Mouse (Mus musculus) kidney, postnatal 4 days (tissue): ENCODE results near the gene Dnah1.

ENCODE experiments used
- DNase-seq, 2 experiments: peaks; one replicate each; pipeline ENCODE4 v3.0.0; 2021; ENCODE audit warnings: mixed read lengths in 2 of 2

Dnah1 gene

GRCm38 (mm10) chr14:31323849-31324792 is at the start of gene Dnah1:
Gene Dnah1, minus strand, starts transcription at chr14:31323896.
- DNase-seq = peak; percentile 71 to 78

GRCm38 (mm10) chr14:31369377-31369776 is 45.7 kb upstream of the Dnah1 start:
- no peak for DNase-seq

- no peak for DNase-seq
Measured at GRCm38 (mm10) chr14:31367951-31368350, 44.3 kb upstream of the Dnah1 start.

- DNase-seq = peak; percentile 84 to 85
Measured at GRCm38 (mm10) chr14:31365350-31365749, 41.7 kb upstream of the Dnah1 start.

GRCm38 (mm10) chr14:31364589-31364988 is 40.9 kb upstream of the Dnah1 start:
- no peak for DNase-seq

GRCm38 (mm10) chr14:31362236-31362635 is 38.5 kb upstream of the Dnah1 start:
- DNase-seq = no peak

- no peak for DNase-seq
Measured at GRCm38 (mm10) chr14:31345367-31345766, 21.7 kb upstream of the Dnah1 start.

GRCm38 (mm10) chr14:31343241-31343640 is 19.5 kb upstream of the Dnah1 start:
- no peak for DNase-seq

GRCm38 (mm10) chr14:31337947-31338346 is 14.3 kb upstream of the Dnah1 start:
- no peak for DNase-seq

GRCm38 (mm10) chr14:31337406-31337805 is 13.7 kb upstream of the Dnah1 start:
- no peak for DNase-seq

- DNase-seq = peak; percentile 99
Measured at GRCm38 (mm10) chr14:31336369-31337155, 12.9 kb upstream of the Dnah1 start, which contains the start of gene Capn7. Gene Capn7, plus strand, starts transcription at chr14:31336638.

GRCm38 (mm10) chr14:31335765-31336164 is 12.1 kb upstream of the Dnah1 start:
- no peak for DNase-seq

GRCm38 (mm10) chr14:31330957-31331356 is 7.3 kb upstream of the Dnah1 start:
- no peak for DNase-seq

- no peak for DNase-seq
Measured at GRCm38 (mm10) chr14:31329741-31330140, 6.0 kb upstream of the Dnah1 start.

- DNase-seq = no peak
Measured at GRCm38 (mm10) chr14:31327681-31328080, 4.0 kb upstream of the Dnah1 start.

GRCm38 (mm10) chr14:31327196-31327595 is 3.5 kb upstream of the Dnah1 start:
- DNase-seq = no peak

GRCm38 (mm10) chr14:31326770-31327169 is 3.1 kb upstream of the Dnah1 start:
- DNase-seq = no peak

GRCm38 (mm10) chr14:31325551-31325950 is 1.9 kb upstream of the Dnah1 start:
- DNase-seq = no peak

- peak in 1 of 2 experiments; percentile 34 for DNase-seq
Measured at GRCm38 (mm10) chr14:31324851-31325250, 1.2 kb upstream of the Dnah1 start.

GRCm38 (mm10) chr14:31323189-31323588 is 507 bp downstream of the Dnah1 start:
- DNase-seq = peak in 1 of 2 experiments; percentile 49

- no peak for DNase-seq
Measured at GRCm38 (mm10) chr14:31322191-31322590, 1.5 kb downstream of the Dnah1 start.

GRCm38 (mm10) chr14:31321181-31321580 is 2.5 kb downstream of the Dnah1 start:
- no peak for DNase-seq

- DNase-seq = no peak
Measured at GRCm38 (mm10) chr14:31319546-31319945, 4.2 kb downstream of the Dnah1 start.

GRCm38 (mm10) chr14:31317754-31318153 is 5.9 kb downstream of the Dnah1 start:
- no peak for DNase-seq
